Mouse (Mus musculus): ENCODE results near the gene Slc20a1. TPM values are rescaled to one million over a fixed set of nuclear protein-coding genes. Genes with fewer than 3 reads are reported as not detected.

Slc20a1 gene
- polyA plus RNA-seq, 1 experiment from 2014 or later: 30.4 TPM

GRCm38 (mm10) chr2:129196317-129196716 lies 2.2 kb upstream of the Slc20a1 start:
- Histone ChIP-seq H3K4me3 (no peak overlapping the region), H3K9ac (no peak overlapping the region), H3K9me3 (no peaks in the 10 kb centered on the region), H3K36me3 (peaks cover 7% of the 10 kb centered on the region; the same call in 1 of the 2 replicates), H3K4me2 (no peak overlapping the region), H3K4me1 (peaks cover 16% of the 10 kb centered on the region), H3K27me3 (no peaks in the 10 kb centered on the region), H3K27ac (no peak overlapping the region)
- WGBS: 95% methylated on average over 2 of the region's 2 CpGs
- no peak for ATAC-seq (ENCODE audit: insufficient number of reproducible peaks, insufficient read depth, low FRiP score, low TSS enrichment, low read depth)

DNA sequence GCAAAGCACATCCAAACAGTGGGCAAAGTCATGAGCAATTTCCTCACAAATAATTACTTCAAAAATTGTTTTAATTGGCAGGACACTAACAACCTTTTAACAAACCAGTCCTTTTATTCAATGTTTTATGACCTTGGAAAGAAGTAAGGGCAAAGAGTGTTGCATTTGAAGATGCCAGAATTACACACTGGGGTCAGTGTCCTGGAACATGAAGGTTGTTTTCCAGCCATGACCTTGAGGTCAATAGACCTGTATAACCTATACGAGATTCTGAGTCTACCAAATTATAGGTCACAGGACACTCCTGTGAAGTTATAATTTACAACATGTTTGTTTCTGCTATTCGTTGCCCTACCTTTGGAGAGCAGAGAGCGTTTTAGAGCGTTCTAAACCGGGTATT lies 1.4 kb upstream of the Slc20a1 start:
- no peak for ATAC-seq (ENCODE audit: insufficient number of reproducible peaks, insufficient read depth, low FRiP score, low TSS enrichment, low read depth)
- peak overlapping the region; percentile 88 for H3K4me2 ChIP-seq
- peaks cover 16% of the 10 kb centered on the region for H3K4me1 ChIP-seq
- no peak overlapping the region for H3K9ac ChIP-seq
- WGBS: 37% methylated on average over 5 of the region's 5 CpGs
- no peak overlapping the region for H3K27ac ChIP-seq
- peak overlapping the region; percentile 79 for H3K4me3 ChIP-seq
- no peaks in the 10 kb centered on the region for H3K9me3 ChIP-seq
- no peaks in the 10 kb centered on the region for H3K27me3 ChIP-seq
- H3K36me3 ChIP-seq: peaks cover 15% of the 10 kb centered on the region

DNA sequence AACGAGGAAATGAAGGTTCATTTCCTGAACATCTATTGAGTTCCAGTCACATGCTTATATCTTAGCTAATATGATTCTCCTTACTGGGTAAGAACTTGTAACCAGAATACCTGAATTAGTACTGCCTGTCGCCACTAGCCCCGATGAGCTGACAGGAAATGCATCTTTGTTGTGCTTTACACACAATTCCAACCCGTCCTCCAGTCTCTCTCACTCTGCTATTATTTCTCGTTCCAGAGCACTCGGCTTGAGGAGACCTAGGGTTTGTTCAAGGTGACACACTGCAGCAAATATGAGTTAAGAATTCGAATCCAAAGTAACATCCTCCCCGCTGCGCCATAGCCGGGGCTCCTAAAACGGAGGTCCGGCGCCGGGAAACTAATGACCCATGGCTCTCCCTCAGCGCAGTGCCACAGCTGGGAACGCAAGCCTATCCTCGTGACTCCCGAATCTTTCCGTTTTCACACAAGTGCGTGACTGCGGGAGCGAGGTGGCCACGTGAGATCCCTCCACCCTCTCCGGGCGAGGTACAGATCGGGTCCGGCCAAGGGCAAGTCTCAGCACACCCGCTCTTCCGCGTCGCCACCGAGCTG lies 625 bp upstream of the Slc20a1 start:
- WGBS: under 1% methylated on average over 32 of the region's 32 CpGs
- ATAC-seq (ENCODE audit: insufficient number of reproducible peaks, insufficient read depth, low FRiP score, low TSS enrichment, low read depth): no peak
- peak overlapping the region; percentile 92 for H3K27ac ChIP-seq

GRCm38 (mm10) chr2:129199328-129200085 lies 943 bp downstream of the Slc20a1 start:
- Histone ChIP-seq H3K4me3 (peak overlapping the region; percentile 79), H3K27ac (peak overlapping the region; percentile 92), H3K9me3 (no peaks in the 10 kb centered on the region), H3K4me1 (peaks cover 16% of the 10 kb centered on the region), H3K27me3 (no peaks in the 10 kb centered on the region), H3K4me2 (peak overlapping the region; percentile 88), H3K9ac (peak overlapping the region; percentile 93), H3K36me3 (peaks cover 37% of the 10 kb centered on the region)
- 16% methylated on average over 29 of the region's 31 CpGs for WGBS
- ATAC-seq (ENCODE audit: insufficient number of reproducible peaks, insufficient read depth, low FRiP score, low TSS enrichment, low read depth): no peak

More for the DNA sequence above, 625 bp upstream of the Slc20a1 start:
- Histone ChIP-seq H3K4me3 (peak overlapping the region; percentile 79), H3K4me1 (peaks cover 16% of the 10 kb centered on the region), H3K4me2 (peak overlapping the region; percentile 88), H3K27me3 (no peaks in the 10 kb centered on the region), H3K36me3 (peaks cover 21% of the 10 kb centered on the region), H3K9me3 (no peaks in the 10 kb centered on the region), H3K9ac (peak overlapping the region; percentile 81)

DNA sequence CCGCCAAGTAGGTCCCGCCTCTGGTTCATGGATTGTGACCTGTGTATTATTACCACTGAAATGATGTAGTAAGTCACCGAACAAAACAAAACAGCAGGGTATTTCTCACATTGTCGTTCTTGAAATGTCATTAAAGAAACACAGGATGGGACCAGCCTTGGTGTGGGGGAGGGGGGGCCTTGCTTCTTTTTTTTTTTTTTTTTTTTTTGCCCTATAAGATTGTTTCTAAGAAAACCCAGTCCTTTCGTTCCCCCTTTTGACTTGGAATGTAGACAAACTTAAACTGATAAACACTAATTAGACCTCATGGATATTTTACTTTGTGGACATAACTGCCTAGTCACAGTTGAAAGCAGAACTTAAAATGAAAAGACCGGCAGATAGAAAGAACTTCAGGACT lies 6.4 kb downstream of the Slc20a1 start:
- Histone ChIP-seq H3K4me2 (no peak overlapping the region), H3K4me1 (peaks cover 7% of the 10 kb centered on the region), H3K27ac (no peak overlapping the region), H3K36me3 (peaks cover 92% of the 10 kb centered on the region), H3K9me3 (no peaks in the 10 kb centered on the region), H3K4me3 (no peak overlapping the region), H3K27me3 (no peaks in the 10 kb centered on the region), H3K9ac (no peak overlapping the region)
- 86% methylated on average over 6 of the region's 6 CpGs for WGBS
- no peak for ATAC-seq (ENCODE audit: insufficient number of reproducible peaks, insufficient read depth, low FRiP score, low TSS enrichment, low read depth)

DNA sequence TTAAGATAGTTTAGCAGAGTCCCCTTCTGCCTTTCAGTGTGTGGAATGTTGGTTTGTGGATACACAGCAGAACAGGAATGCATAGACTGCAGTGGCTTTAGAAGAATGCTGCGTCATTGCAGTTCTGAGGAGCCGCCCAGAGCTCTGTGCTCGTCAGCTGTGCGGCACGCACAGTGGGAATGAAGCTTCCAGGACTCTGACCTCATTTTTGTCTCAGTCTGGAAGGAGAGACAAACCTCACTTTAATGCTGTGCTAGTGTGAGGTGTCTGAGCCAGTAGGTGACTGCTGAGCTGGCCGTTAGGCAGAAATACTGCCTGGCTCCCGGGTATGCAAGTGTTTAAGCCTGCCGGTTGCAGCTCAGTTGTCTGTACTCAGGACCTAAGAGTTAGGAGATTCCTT lies 8.3 kb downstream of the Slc20a1 start:
- no peaks in the 10 kb centered on the region for H3K9me3 ChIP-seq
- no peak overlapping the region for H3K4me3 ChIP-seq
- no peaks in the 10 kb centered on the region for H3K4me1 ChIP-seq
- no peak overlapping the region for H3K9ac ChIP-seq
- no peak overlapping the region for H3K27ac ChIP-seq
- whole genome bisulfite sequencing: 90% methylated on average over 8 of the region's 8 CpGs
- no peaks in the 10 kb centered on the region for H3K27me3 ChIP-seq
- ATAC-seq (ENCODE audit: insufficient number of reproducible peaks, insufficient read depth, low FRiP score, low TSS enrichment, low read depth): no peak
- peaks cover 98% of the 10 kb centered on the region for H3K36me3 ChIP-seq
- H3K4me2 ChIP-seq: no peak overlapping the region

DNA sequence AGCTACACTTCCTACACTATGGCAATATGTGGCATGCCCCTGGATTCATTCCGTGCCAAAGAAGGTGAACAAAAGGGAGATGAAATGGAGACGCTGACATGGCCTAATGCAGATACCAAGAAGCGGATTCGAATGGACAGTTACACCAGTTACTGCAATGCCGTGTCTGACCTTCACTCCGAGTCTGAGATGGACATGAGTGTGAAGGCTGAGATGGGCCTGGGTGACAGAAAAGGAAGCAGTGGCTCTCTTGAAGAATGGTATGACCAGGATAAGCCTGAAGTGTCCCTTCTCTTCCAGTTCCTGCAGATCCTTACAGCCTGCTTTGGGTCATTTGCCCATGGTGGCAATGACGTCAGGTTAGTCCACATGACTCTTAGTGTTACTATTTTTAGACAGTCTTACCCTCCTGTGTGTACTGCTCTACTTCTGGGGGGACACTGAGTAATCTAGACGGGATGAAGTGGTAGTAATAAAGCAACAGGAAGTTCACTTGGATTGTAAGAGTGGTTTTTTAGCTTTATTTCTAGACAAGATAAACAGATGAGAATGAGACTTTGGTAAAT lies 9.7 kb downstream of the Slc20a1 start:
- H3K27me3 ChIP-seq: no peaks in the 10 kb centered on the region
- 93% methylated on average over 8 of the region's 8 CpGs for WGBS
- H3K4me3 ChIP-seq: no peak overlapping the region
- H3K4me1 ChIP-seq: no peaks in the 10 kb centered on the region
- no peak overlapping the region for H3K9ac ChIP-seq
- no peak overlapping the region for H3K27ac ChIP-seq
- H3K4me2 ChIP-seq: no peak overlapping the region
- no peak for ATAC-seq (ENCODE audit: insufficient number of reproducible peaks, insufficient read depth, low FRiP score, low TSS enrichment, low read depth)
- H3K36me3 ChIP-seq: peaks cover 93% of the 10 kb centered on the region
- no peaks in the 10 kb centered on the region for H3K9me3 ChIP-seq

DNA sequence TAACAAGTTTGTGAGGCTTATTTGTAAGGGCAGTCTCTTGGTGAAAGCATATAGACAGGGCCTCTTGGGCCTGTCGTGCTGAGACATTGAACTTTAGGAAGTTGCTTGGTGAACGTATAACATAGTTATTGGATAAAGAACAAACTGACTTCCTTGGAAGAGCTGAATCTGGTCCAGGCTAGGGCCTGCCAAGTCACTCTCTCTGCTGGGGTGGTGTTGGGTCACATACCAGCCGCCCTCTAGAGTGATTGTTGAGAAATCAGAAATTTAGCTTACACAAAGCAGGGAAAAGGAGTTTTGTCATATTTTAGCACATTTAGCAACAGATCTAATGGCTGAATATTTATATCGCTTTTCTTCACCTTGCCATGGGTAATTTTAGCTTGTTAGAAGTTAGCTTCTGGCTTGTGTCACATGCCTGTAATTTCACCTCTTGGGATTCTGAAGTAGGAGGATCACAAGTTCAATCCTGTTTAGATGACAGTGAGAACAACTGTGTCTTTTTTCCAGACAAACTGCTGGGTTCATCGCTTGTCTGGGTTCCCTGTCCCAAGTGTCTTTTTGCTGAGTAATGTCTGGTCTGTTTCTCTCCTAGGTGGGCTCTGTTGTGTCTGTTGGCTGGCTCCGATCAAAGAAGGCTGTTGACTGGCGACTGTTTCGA lies 11.7 kb downstream of the Slc20a1 start:
- no peaks in the 10 kb centered on the region for H3K9me3 ChIP-seq
- no peak overlapping the region for H3K4me3 ChIP-seq
- no peak overlapping the region for H3K9ac ChIP-seq
- H3K27me3 ChIP-seq: no peaks in the 10 kb centered on the region
- H3K36me3 ChIP-seq: peaks cover 73% of the 10 kb centered on the region
- no peak for ATAC-seq (ENCODE audit: insufficient number of reproducible peaks, insufficient read depth, low FRiP score, low TSS enrichment, low read depth)
- no peak overlapping the region for H3K27ac ChIP-seq
- WGBS: 90% methylated on average over 8 of the region's 8 CpGs
- no peaks in the 10 kb centered on the region for H3K4me1 ChIP-seq
- no peak overlapping the region for H3K4me2 ChIP-seq

DNA sequence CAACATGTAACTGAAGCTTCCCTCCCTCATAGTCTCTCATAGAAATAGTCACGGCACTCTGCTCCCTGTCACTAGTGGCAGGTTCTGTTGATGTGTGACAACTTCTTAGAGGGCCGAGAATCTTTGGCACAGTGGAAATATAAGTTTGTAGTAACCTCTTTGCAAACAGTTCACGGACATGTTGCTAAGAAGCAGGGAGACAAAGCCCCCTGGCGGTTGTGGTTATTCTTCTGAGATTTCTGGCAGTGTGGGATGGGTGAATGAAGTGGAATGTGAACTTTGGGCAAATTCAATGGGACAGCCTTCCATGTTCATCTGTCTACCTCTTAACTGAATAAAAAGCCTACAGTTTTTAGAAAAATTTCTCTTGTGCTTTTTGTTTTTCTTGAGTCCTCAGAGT lies 12.7 kb downstream of the Slc20a1 start:
- no peak for ATAC-seq (ENCODE audit: insufficient number of reproducible peaks, insufficient read depth, low FRiP score, low TSS enrichment, low read depth)
- no peak overlapping the region for H3K4me3 ChIP-seq
- 79% methylated on average over 4 of the region's 4 CpGs for WGBS
- H3K9me3 ChIP-seq: no peaks in the 10 kb centered on the region
- H3K9ac ChIP-seq: no peak overlapping the region
- H3K36me3 ChIP-seq: peaks cover 63% of the 10 kb centered on the region
- H3K27me3 ChIP-seq: no peaks in the 10 kb centered on the region
- no peaks in the 10 kb centered on the region for H3K4me1 ChIP-seq
- H3K27ac ChIP-seq: no peak overlapping the region
- no peak overlapping the region for H3K4me2 ChIP-seq

GRCm38 (mm10) chr2:129211957-129212356 lies 13.4 kb downstream of the Slc20a1 start:
- peaks cover 56% of the 10 kb centered on the region for H3K36me3 ChIP-seq
- H3K9me3 ChIP-seq: no peaks in the 10 kb centered on the region
- WGBS: 84% methylated on average over 2 of the region's 2 CpGs

DNA sequence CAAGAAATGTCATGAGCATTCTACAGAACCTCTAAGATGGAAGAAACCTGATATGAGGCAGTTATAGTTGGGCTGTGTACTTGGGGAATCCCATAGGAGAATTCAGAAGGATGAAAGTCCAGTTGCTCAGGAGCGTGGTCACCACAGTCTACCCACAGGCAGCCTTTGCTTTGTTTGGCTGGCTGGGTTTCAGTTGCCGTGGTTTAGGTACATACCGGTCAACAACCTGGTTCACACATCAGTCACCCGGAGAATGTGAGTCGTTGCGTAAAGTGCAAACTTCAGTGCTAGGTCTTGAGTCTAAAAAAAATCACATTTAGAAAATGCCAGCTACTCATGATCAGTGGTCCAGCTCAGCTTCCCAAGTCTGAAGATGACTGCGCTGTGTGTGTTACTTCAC lies 14.0 kb downstream of the Slc20a1 start:
- ATAC-seq (ENCODE audit: insufficient number of reproducible peaks, insufficient read depth, low FRiP score, low TSS enrichment, low read depth): no peak
- Histone ChIP-seq H3K4me1 (no peaks in the 10 kb centered on the region), H3K9me3 (no peaks in the 10 kb centered on the region), H3K27me3 (no peaks in the 10 kb centered on the region), H3K36me3 (peaks cover 50% of the 10 kb centered on the region), H3K4me2 (no peak overlapping the region), H3K9ac (no peak overlapping the region), H3K4me3 (no peak overlapping the region), H3K27ac (no peak overlapping the region)
- 90% methylated on average over 7 of the region's 7 CpGs for WGBS

More at GRCm38 (mm10) chr2:129211957-129212356, 13.4 kb downstream of the Slc20a1 start:
- Histone ChIP-seq H3K4me1 (no peaks in the 10 kb centered on the region), H3K4me2 (no peak overlapping the region), H3K9ac (no peak overlapping the region), H3K27ac (no peak overlapping the region), H3K27me3 (no peaks in the 10 kb centered on the region), H3K4me3 (no peak overlapping the region)
- no peak for ATAC-seq (ENCODE audit: insufficient number of reproducible peaks, insufficient read depth, low FRiP score, low TSS enrichment, low read depth)

Data from embryonic facial prominence, embryonic 13.5 days (tissue).